Mouse (Mus musculus) neural tube, embryonic 14.5 days (tissue): ENCODE data around the gene Vmn2r115. TPM values are rescaled to one million over a fixed set of nuclear protein-coding genes. Genes with fewer than 3 reads are reported as not detected.
"Not testable (repeated sequence)": the region's sequence is repeated elsewhere in the genome, so short reads cannot be mapped to it uniquely, and the experiment has no call there.

Experiments
- ATAC-seq: fragments of 200-750 bp; cut with Nextera tagmentation; 2 replicates; pipeline ENCODE4 v1.8.0; 2017; ENCODE audit warnings: low read depth, mild to moderate bottlenecking, moderate TSS enrichment, moderate library complexity
- H3K27ac ChIP-seq: fragments of 300-500 bp; sonication (generic); 2 replicates; pipeline ENCODE4 v1.5.1; 2014; ENCODE audit warnings: low read depth, mild to moderate bottlenecking, control low read depth, low read length, moderate library complexity, mixed read lengths
- H3K27me3 ChIP-seq: fragments of 300-500 bp; sonication (generic); 2 replicates; pipeline ENCODE4 v1.6.1; 2014; ENCODE audit warnings: low read length; ENCODE audit not compliant: control insufficient read depth, insufficient read depth
- H3K36me3 ChIP-seq: fragments of 300-500 bp; sonication (generic); 2 replicates; pipeline ENCODE4 v1.6.1; 2014; ENCODE audit warnings: low read length, mixed read lengths; ENCODE audit not compliant: control insufficient read depth, insufficient read depth
- H3K4me1 ChIP-seq: fragments of 300-500 bp; sonication (generic); 2 replicates; pipeline ENCODE4 v1.6.1; 2014; ENCODE audit warnings: low read length; ENCODE audit not compliant: control insufficient read depth, insufficient read depth
- H3K4me2 ChIP-seq: fragments of 300-500 bp; sonication (generic); 2 replicates; pipeline ENCODE4 v1.6.1; 2014; ENCODE audit warnings: mild to moderate bottlenecking, low read depth, low read length, control low read depth
- H3K4me3 ChIP-seq: fragments of 300-500 bp; sonication (generic); 2 replicates; pipeline ENCODE4 v1.5.1; 2014; ENCODE audit warnings: low read depth, low read length, control low read depth, mixed read lengths
- H3K9ac ChIP-seq: fragments of 300-500 bp; sonication (generic); replicated peaks from 2 replicates; pipeline ENCODE4 v1.6.1; 2014; ENCODE audit warnings: low read depth, mild to moderate bottlenecking, control low read depth, low read length, mixed read lengths
- H3K9me3 ChIP-seq: fragments of 300-500 bp; sonication (generic); 2 replicates; pipeline ENCODE4 v1.6.1; 2016; ENCODE audit warnings: low read length; ENCODE audit not compliant: control insufficient read depth
- WGBS: fragments of 180-500 bp; shearing (Covaris S2); extraction: QIAGEN DNeasy Blood & Tissue Kit; methylation state at CpG from one replicate; pipeline ENCODE4 v1.1.7; 2014; 5-methylcytosine and 5-hydroxymethylcytosine counted together
- polyA plus RNA-seq: library from polyadenylated mRNA; unstranded; fragments of >200 nt; fragmentation: Nextera tagmentation; extraction: Ambion mirVana; gene quantifications from 2 replicates; pipeline ENCODE4 v1.2.1, GENCODE M21; 2014

Vmn2r115 gene
- not detected in 2 replicates for polyA plus RNA-seq

DNA sequence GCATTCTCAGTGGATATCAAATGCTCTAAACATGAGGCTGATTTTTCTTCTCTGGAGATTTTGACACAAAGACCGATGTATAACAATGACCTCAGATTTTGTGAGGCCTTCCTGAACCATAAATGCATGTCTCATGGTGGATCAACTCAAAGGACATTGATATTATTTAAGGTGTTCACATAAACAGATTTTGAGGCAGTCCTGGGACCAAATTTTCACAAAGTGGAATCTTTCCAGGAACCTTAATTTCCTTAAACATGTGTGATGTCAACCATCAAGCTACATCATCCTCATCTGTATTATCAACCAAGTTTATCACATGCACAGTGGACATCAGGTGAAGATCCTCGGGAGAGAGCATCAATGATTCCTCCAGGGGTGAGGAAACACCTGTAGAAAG, at the start of gene Vmn2r115:
TSS of gene Vmn2r115 (plus strand) at position 301 of the 400 bp plus-strand sequence.
- H3K4me2 ChIP-seq, H3K9me3 ChIP-seq, H3K27ac ChIP-seq, H3K4me1 ChIP-seq, H3K27me3 ChIP-seq, ATAC-seq, H3K4me3 ChIP-seq, H3K9ac ChIP-seq, H3K36me3 ChIP-seq: not testable (repeated sequence)
- WGBS: 64% methylated on average over 2 of the region's 2 CpGs

DNA sequence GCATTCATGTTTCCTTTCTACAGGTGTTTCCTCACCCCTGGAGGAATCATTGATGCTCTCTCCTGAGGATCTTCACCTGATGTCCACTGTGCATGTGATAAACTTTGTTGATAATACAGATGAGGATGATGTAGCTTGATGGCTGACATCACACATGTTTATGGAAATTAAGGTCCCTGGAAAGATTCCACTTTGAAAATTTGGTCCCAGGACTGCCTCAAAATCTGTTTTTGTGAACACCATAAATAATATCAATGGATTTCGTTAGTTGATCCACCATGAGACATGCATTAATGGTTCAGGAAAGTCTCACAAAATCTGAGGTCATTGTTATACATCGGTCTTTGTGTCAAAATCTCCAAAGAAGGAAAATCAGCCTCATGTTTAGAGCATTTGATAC, 31.1 kb upstream of the Vmn2r115 start, which contains the start of gene Vmn2r114:
TSS of gene Vmn2r114 (minus strand) at position 101 of the 400 bp plus-strand sequence.
- not testable (repeated sequence) for H3K4me3 ChIP-seq, H3K9me3 ChIP-seq, H3K27ac ChIP-seq, H3K27me3 ChIP-seq, H3K9ac ChIP-seq, H3K4me1 ChIP-seq, H3K36me3 ChIP-seq, ATAC-seq, H3K4me2 ChIP-seq
- WGBS: 76% methylated on average over 2 of the region's 2 CpGs

DNA sequence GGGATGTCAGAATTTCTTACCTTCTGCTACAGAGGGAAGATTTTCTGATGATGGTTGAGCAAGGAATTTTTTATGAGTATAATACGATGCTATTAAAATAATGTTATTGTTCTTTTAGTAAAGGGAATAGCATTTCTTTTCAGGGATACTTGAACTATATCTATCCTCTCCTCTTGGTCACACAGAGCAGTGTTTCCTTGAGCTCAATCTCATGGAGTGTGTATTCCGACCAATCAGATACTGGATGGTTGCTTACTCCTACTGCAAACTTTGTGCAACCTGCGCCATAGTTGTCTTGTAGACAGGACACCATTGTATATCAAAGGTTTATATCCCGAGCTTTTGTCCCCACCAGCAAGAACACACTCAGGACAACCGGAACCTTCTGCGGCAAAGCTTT, 12.9 kb upstream of the Vmn2r115 start:
- no peak overlapping the region for H3K27ac ChIP-seq
- 79% methylated on average over 6 of the region's 6 CpGs for WGBS
- H3K4me1 ChIP-seq: no peaks in the 10 kb centered on the region

DNA sequence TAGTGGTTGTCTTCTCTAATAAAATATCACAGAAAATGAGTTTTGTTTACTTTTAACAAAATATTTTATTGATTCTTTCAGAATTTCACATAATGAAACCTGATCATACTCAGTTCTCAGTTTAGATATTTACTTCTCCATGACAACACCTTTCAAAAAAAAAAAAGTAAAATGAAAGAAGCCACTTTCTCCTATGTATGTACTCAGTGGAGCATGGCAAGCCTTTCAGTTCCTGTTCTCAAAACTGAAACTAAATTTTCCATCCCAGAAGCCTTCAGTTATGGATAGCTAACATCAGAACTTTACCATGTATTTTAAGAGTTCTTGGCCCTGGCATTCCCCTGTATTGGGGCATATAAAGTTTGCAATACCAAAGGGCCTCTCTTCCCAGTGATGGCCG, 8.1 kb downstream of the Vmn2r115 start:
- H3K4me3 ChIP-seq: no peak overlapping the region
- H3K9me3 ChIP-seq: no peaks in the 10 kb centered on the region
- WGBS: 62% methylated on average over 1 of the region's 1 CpGs
- H3K4me2 ChIP-seq: no peak overlapping the region
- H3K9ac ChIP-seq: no peak overlapping the region
- H3K27me3 ChIP-seq: no peaks in the 10 kb centered on the region
- no peaks in the 10 kb centered on the region for H3K36me3 ChIP-seq
- no peak for ATAC-seq
- H3K4me1 ChIP-seq: no peaks in the 10 kb centered on the region
- H3K27ac ChIP-seq: no peak overlapping the region

More for the DNA sequence above, 12.9 kb upstream of the Vmn2r115 start:
- no peak for ATAC-seq
- Histone ChIP-seq H3K9ac (no peak overlapping the region), H3K36me3 (no peaks in the 10 kb centered on the region), H3K9me3 (peaks cover 7% of the 10 kb centered on the region; the same call in 1 of the 2 replicates), H3K27me3 (no peaks in the 10 kb centered on the region), H3K4me3 (no peak overlapping the region), H3K4me2 (no peak overlapping the region)

DNA sequence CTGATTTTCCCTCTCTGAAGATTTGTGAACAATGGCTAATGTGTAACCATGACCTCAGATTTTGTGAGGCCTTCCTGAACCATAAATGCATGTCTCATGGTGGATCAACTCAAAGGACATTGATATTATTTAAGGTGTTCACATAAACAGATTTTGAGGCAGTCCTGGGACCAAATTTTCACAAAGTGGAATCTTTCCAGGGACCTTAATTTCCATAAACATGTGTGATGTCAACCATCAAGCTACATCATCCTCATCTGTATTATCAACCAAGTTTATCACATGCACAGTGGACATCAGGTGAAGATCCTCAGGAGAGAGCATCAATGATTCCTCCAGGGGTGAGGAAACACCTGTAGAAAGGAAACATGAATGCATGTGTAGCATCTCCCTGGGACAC, 40.8 kb downstream of the Vmn2r115 start, which contains the start of gene Vmn2r116:
TSS of gene Vmn2r116 (plus strand) at position 301 of the 400 bp plus-strand sequence.
- H3K4me2 ChIP-seq, H3K27me3 ChIP-seq, ATAC-seq, H3K4me1 ChIP-seq, H3K27ac ChIP-seq, H3K9me3 ChIP-seq, H3K36me3 ChIP-seq, H3K4me3 ChIP-seq, H3K9ac ChIP-seq: not testable (repeated sequence)

Other genes starting within 250 kb of the Vmn2r115 start
- 30.6 and 32.6 TPM in 2 replicates for gene Zfp40, start 150.5 kb upstream of the Vmn2r115 start, polyA plus RNA-seq
- not detected in 2 replicates for gene Vmn2r114, start 31.2 kb upstream of the Vmn2r115 start, polyA plus RNA-seq
- gene Vmn2r116, start 40.9 kb downstream of the Vmn2r115 start, polyA plus RNA-seq: not detected in 2 replicates
- gene Vmn2r117, start 136.0 kb downstream of the Vmn2r115 start, polyA plus RNA-seq: not detected in 2 replicates
- 16.9 and 19.8 TPM in 2 replicates for gene Zfp213, start 220.5 kb downstream of the Vmn2r115 start, polyA plus RNA-seq